Mouse (Mus musculus): ENCODE measurements at regions not wholly inside any gene's neighbourhood (a gene's known extent, or its start where the extent isn't known, plus 50 kb on each side); places are given as distances from the start of the nearest gene placed in this dataset.

GRCm38 (mm10) chr9:92661938-92662337 lies 119.9 kb downstream of the Plod2 start:
- TF ChIP-seq POLR2A (IDR thresholded peaks at IDR 0.05; ENCODE audit: control insufficient read depth, extremely low read depth, insufficient read depth, low read length, poor library complexity) (no peak), CTCF (IDR thresholded peaks at IDR 0.05; ENCODE audit: borderline replicate concordance, control insufficient read depth, extremely low read depth, insufficient read depth, low read length, poor library complexity) (no peak)
